Mouse (Mus musculus): ENCODE measurements around the gene Bbx. TPM values are rescaled to one million over a fixed set of nuclear protein-coding genes. Genes with fewer than 3 reads are reported as not detected.

Bbx gene
- polyA plus RNA-seq, 1 experiment, result 7.2 TPM

DNA sequence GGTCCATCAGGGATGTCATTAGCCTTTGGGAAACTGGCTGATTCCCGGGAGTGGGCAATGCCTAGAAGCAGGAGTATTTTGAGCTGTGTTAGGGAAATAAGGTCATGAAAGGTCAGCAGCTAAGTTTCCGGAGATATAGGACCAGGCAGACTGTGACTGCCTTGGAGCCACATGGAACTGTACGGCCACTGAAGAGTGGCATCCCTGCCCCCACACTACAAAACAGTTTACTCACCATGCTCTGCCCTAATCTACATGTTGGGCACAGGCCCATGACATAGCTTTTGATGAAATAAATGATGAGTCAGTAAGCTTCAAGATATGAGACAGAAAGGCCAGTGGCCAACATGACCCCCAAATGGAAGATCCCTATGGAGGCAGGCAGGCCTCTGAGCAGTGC, 60.7 kb downstream of the Bbx start:
- no peak overlapping the region for H3K4me3 ChIP-seq (ENCODE audit: control insufficient read depth, insufficient read depth, low read length)

DNA sequence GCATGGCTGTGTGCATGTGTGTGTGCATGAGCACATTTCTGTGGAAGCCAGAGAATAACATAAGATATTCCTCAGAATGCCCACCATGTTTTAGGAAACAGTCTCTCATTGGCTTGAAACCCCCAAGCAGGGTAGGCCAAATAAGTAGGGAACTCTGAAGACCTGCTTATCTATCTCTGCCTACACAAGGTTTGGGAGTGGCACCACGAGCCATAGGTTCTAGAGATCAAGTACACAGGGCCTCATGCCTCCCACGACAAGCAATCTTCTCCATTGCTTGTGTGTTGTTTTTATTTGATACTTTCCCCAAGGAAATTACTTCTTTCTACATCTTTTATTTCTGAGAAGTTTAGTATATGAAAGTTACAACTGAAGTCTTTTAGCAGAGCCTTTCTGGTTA, 61.8 kb downstream of the Bbx start:
- no peak for DNase-seq
- H3K36me3 ChIP-seq (ENCODE audit: control insufficient read depth, insufficient read depth, low read length), result no peaks in the 10 kb centered on the region
- 95% methylated on average over 2 of the region's 2 CpGs for WGBS
- no peak overlapping the region for H3K4me3 ChIP-seq (ENCODE audit: control insufficient read depth, insufficient read depth, low read length)
- H3K27me3 ChIP-seq (ENCODE audit: control insufficient read depth, insufficient read depth, low read length), result no peaks in the 10 kb centered on the region
- TF ChIP-seq CTCF (IDR thresholded peaks at IDR 0.05; ENCODE audit: borderline replicate concordance, control insufficient read depth, extremely low read depth, insufficient read depth, low read length, poor library complexity), result no peak
- TF ChIP-seq POLR2A (IDR thresholded peaks at IDR 0.05; ENCODE audit: control insufficient read depth, extremely low read depth, insufficient read depth, low read length, poor library complexity), result no peak
- H3K4me1 ChIP-seq (replicated peaks; ENCODE audit: control insufficient read depth, insufficient read depth, low read length), result peaks cover 2% of the 10 kb centered on the region
- no peak overlapping the region for H3K27ac ChIP-seq (ENCODE audit: control insufficient read depth, insufficient read depth, low read length)

More for the DNA sequence above, 60.7 kb downstream of the Bbx start:
- 95% methylated on average over 3 of the region's 3 CpGs for WGBS
- Histone ChIP-seq H3K27ac (ENCODE audit: control insufficient read depth, insufficient read depth, low read length) (no peak overlapping the region), H3K27me3 (ENCODE audit: control insufficient read depth, insufficient read depth, low read length) (no peaks in the 10 kb centered on the region), H3K4me1 (replicated peaks; ENCODE audit: control insufficient read depth, insufficient read depth, low read length) (peaks cover 2% of the 10 kb centered on the region), H3K36me3 (ENCODE audit: control insufficient read depth, insufficient read depth, low read length) (no peaks in the 10 kb centered on the region)
- no peak for TF ChIP-seq CTCF (IDR thresholded peaks at IDR 0.05; ENCODE audit: borderline replicate concordance, control insufficient read depth, extremely low read depth, insufficient read depth, low read length, poor library complexity)
- TF ChIP-seq POLR2A (IDR thresholded peaks at IDR 0.05; ENCODE audit: control insufficient read depth, extremely low read depth, insufficient read depth, low read length, poor library complexity), result no peak
- no peak for DNase-seq

DNA sequence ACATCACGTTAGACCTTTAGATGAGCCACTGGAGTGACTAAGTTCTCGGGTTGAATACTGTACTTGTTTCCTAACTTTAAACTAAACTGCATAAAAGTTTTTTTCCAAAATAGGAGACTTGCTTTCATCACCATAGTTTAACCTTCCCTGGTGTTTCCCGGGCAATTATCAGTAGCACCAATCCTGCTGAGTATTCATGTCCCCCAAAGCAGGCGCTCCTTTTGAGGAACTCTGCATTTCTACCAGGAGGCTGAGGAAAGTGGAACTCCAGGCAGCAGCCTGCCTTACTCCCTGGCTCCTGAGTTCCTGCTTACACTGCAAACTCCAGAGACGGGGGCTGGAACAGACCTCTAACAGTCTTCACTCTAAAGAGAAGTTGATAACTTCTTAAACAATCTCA, 65.6 kb downstream of the Bbx start:
- WGBS, result 88% methylated on average over 5 of the region's 5 CpGs

DNA sequence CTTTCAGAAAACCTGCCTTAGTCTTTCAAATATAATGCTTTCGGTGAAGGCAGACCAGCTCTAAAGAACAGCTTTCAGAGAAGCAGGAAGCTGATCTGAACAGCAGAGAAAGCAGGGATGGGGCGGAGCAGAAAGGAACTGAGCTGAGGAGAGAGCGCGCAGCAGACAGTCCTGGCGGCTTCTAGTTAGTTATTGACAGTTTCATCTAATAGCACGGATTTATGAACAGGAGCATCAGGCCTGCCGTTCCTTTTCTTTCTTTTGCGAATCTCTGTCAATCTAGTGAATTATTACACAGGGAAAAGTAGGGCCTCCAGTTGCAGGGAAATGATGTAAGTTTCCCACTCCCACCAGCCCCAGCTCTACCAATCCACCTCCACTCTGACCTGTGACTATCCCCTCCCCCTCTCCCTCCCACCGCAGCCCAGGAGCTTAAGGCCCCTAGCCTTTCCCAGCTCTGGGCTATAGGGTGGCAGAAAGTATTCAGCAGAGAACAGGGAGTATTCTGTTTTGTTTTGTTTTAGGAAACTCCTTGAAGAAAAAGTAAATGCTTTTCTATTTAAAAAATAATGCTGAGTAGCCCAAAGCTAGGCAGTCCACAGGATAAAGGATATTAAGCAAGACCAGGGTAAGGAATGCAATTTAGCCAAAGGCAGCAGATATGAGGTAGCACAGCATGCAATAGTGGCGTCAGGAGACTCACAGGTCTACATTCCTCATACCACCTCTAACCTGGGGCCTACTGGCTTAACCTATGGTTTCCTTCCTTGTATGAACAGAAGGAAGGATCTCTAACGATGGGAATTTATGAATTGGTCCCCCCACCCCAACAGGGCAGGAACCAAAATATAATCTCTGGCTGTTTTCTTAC, 67.8 kb downstream of the Bbx start:
- no peaks in the 10 kb centered on the region for H3K27me3 ChIP-seq (ENCODE audit: control insufficient read depth, insufficient read depth, low read length)
- peak; percentile 51 for DNase-seq
- WGBS, result 15% methylated on average over 11 of the region's 11 CpGs
- H3K36me3 ChIP-seq (ENCODE audit: control insufficient read depth, insufficient read depth, low read length), result no peaks in the 10 kb centered on the region
- no peak overlapping the region for H3K27ac ChIP-seq (ENCODE audit: control insufficient read depth, insufficient read depth, low read length)
- TF ChIP-seq CTCF (IDR thresholded peaks at IDR 0.05; ENCODE audit: borderline replicate concordance, control insufficient read depth, extremely low read depth, insufficient read depth, low read length, poor library complexity) (no peak), POLR2A (IDR thresholded peaks at IDR 0.05; ENCODE audit: control insufficient read depth, extremely low read depth, insufficient read depth, low read length, poor library complexity) (no peak)
- H3K4me1 ChIP-seq (replicated peaks; ENCODE audit: control insufficient read depth, insufficient read depth, low read length), result peaks cover 6% of the 10 kb centered on the region
- H3K4me3 ChIP-seq (ENCODE audit: control insufficient read depth, insufficient read depth, low read length), result peak overlapping the region; percentile 31

More for the DNA sequence above, 65.6 kb downstream of the Bbx start:
- TF ChIP-seq CTCF (IDR thresholded peaks at IDR 0.05; ENCODE audit: borderline replicate concordance, control insufficient read depth, extremely low read depth, insufficient read depth, low read length, poor library complexity), result no peak
- TF ChIP-seq POLR2A (IDR thresholded peaks at IDR 0.05; ENCODE audit: control insufficient read depth, extremely low read depth, insufficient read depth, low read length, poor library complexity), result no peak
- Histone ChIP-seq H3K27ac (ENCODE audit: control insufficient read depth, insufficient read depth, low read length) (no peak overlapping the region), H3K4me1 (replicated peaks; ENCODE audit: control insufficient read depth, insufficient read depth, low read length) (peaks cover 6% of the 10 kb centered on the region), H3K27me3 (ENCODE audit: control insufficient read depth, insufficient read depth, low read length) (no peaks in the 10 kb centered on the region), H3K4me3 (ENCODE audit: control insufficient read depth, insufficient read depth, low read length) (no peak overlapping the region), H3K36me3 (ENCODE audit: control insufficient read depth, insufficient read depth, low read length) (no peaks in the 10 kb centered on the region)
- DNase-seq, result no peak

DNA sequence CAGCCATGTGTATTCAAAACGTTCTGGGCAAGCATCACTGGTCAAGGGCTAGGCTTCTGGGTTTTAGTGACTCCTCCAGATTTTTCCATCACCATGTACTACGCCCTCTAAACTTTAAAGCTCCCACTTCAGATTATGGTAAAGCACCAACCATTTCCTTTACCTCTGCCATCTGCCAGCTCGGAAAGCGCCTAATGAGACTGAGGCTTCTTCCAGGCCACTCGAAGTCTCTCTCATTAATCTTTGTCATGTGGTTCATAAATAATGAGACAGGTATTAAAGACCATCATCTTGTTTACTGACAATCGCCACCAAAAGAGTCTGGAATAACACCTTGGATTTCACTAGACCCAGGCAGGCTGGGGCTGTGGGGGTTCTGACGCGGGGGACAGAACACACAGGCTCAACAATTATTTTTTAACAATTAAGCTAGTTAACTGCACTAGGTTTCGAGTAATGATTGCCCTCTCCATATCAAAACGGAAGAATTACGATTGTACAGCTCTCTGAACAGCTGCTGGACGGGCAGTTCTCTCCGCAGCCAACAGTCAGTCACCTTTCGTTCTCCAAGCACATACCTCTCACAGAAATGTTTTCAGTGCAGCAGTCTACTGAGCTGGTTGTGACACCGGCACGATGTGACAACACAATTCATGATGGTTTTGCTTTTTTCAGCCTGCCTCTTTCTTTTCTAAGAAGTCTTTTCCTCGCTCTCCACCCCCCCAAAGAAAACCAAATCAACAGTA, 68.6 kb downstream of the Bbx start:
- Histone ChIP-seq H3K36me3 (ENCODE audit: control insufficient read depth, insufficient read depth, low read length) (no peaks in the 10 kb centered on the region), H3K27me3 (ENCODE audit: control insufficient read depth, insufficient read depth, low read length) (no peaks in the 10 kb centered on the region), H3K4me3 (ENCODE audit: control insufficient read depth, insufficient read depth, low read length) (peak overlapping the region; percentile 31), H3K4me1 (replicated peaks; ENCODE audit: control insufficient read depth, insufficient read depth, low read length) (peaks cover 6% of the 10 kb centered on the region), H3K27ac (ENCODE audit: control insufficient read depth, insufficient read depth, low read length) (peak overlapping the region; percentile 19; the same call in 1 of the 2 replicates)
- DNase-seq, result no peak
- 31% methylated on average over 17 of the region's 17 CpGs for WGBS
- TF ChIP-seq CTCF (IDR thresholded peaks at IDR 0.05; ENCODE audit: borderline replicate concordance, control insufficient read depth, extremely low read depth, insufficient read depth, low read length, poor library complexity), result no peak
- no peak for TF ChIP-seq POLR2A (IDR thresholded peaks at IDR 0.05; ENCODE audit: control insufficient read depth, extremely low read depth, insufficient read depth, low read length, poor library complexity)

DNA sequence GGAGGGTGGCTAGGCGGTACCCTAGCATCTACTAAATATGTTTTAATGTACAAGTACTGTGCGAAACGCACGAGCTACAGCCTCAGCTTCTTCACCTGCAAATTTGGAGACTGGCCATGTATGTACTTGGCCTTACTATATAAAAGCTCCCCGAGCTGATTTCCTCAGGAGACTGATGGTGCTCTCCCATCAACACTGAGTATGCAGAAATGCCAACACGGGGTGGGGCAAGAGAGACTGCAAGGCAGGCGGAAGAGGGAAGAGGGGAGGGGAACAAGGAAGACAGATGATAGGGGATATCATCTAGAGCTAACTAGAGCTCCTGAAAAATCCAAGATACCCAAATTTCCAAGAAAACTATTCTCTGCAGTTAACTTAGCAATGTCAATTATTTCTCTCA, 71.6 kb downstream of the Bbx start:
- WGBS, result 92% methylated on average over 7 of the region's 7 CpGs
- no peak overlapping the region for H3K27ac ChIP-seq (ENCODE audit: control insufficient read depth, insufficient read depth, low read length)
- DNase-seq, result no peak
- no peak overlapping the region for H3K4me3 ChIP-seq (ENCODE audit: control insufficient read depth, insufficient read depth, low read length)
- H3K36me3 ChIP-seq (ENCODE audit: control insufficient read depth, insufficient read depth, low read length), result no peaks in the 10 kb centered on the region
- no peak for TF ChIP-seq POLR2A (IDR thresholded peaks at IDR 0.05; ENCODE audit: control insufficient read depth, extremely low read depth, insufficient read depth, low read length, poor library complexity)
- no peak for TF ChIP-seq CTCF (IDR thresholded peaks at IDR 0.05; ENCODE audit: borderline replicate concordance, control insufficient read depth, extremely low read depth, insufficient read depth, low read length, poor library complexity)
- H3K27me3 ChIP-seq (ENCODE audit: control insufficient read depth, insufficient read depth, low read length), result no peaks in the 10 kb centered on the region
- peaks cover 6% of the 10 kb centered on the region for H3K4me1 ChIP-seq (replicated peaks; ENCODE audit: control insufficient read depth, insufficient read depth, low read length)
